Mouse (Mus musculus) G1E (cell line): ENCODE data around the gene Kcns3.

Experiments
- CTCF ChIP-seq: IDR thresholded peaks from 2 replicates; pipeline ENCODE4 v1.5.1; 2012; ENCODE audit warnings: low read depth, low read length, inconsistent platforms, mixed read lengths
- GATA1 ChIP-seq: IDR thresholded peaks from 2 replicates; pipeline ENCODE4 v1.6.1; 2012; ENCODE audit warnings: borderline replicate concordance, low read length, inconsistent platforms, mixed read lengths
- GATA2 ChIP-seq: IDR thresholded peaks from 2 replicates; pipeline ENCODE4 v1.6.1; 2012; ENCODE audit warnings: low read depth, low read length, inconsistent platforms, borderline replicate concordance
- POLR2AphosphoS5 ChIP-seq: IDR thresholded peaks from 2 replicates; pipeline ENCODE4 v1.6.1; 2012; ENCODE audit warnings: low read depth, low read length, inconsistent platforms; ENCODE audit not compliant: insufficient replicate concordance
- TAL1 ChIP-seq: conservative IDR thresholded peaks from 2 replicates; pipeline ENCODE4 v1.6.1; 2012; ENCODE audit warnings: low read depth, low read length, inconsistent platforms, mixed read lengths

- TF ChIP-seq CTCF (no peak), GATA1 (no peak), TAL1 (no peak), GATA2 (no peak), POLR2AphosphoS5 (no peak)
These were observed at the start of gene Kcns3 for GRCm38 (mm10) chr12:11151015-11151414.
